Mouse (Mus musculus): ENCODE results near the gene Stap2. TPM values are rescaled to one million over a fixed set of nuclear protein-coding genes. Genes with fewer than 3 reads are reported as not detected.

Gene Stap2
- total RNA-seq, 2 experiments from 2014 or later: 2.5 to 3.1 TPM

DNA sequence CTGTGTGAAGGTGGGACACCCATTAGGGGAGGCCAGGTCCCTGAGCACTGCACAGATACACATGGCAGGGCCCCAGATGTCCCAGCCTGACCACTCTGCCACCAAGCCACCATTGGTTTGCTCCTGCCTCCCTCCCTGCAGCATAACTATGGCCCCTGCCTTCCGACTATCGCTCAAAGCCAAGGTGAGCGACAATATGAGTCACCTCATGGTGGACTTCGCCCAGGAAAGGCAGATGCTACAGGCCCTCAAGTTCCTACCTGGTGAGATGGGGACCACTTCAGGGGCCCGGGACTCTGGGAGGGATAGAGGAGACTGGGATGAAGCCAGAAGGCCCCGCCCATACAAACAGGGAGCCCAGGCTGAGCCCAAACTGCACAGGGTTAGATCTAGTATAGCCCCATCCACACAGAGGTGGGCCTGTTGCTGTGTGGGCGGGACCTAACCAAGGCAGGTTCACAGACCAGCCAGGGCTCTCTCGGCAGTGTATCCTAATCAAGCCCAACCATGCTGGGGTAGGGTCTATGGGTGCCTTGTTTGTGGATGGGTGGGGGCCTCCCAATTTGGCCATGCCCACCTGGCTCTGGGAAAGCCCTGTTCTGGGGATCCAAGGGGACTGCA lies 15.0 kb downstream of the Stap2 start:
- Histone ChIP-seq H3K4me3 (no peak overlapping the region), H3K27ac (no peak overlapping the region)
- no peak for TF ChIP-seq CTCF (IDR thresholded peaks at IDR 0.05)
- intact Hi-C loops (cut with DNase I): no loop called here
- DNase-seq (ENCODE audit: extremely low spot score in 1 of 2, low spot score in 2 of 2): no peak

DNA sequence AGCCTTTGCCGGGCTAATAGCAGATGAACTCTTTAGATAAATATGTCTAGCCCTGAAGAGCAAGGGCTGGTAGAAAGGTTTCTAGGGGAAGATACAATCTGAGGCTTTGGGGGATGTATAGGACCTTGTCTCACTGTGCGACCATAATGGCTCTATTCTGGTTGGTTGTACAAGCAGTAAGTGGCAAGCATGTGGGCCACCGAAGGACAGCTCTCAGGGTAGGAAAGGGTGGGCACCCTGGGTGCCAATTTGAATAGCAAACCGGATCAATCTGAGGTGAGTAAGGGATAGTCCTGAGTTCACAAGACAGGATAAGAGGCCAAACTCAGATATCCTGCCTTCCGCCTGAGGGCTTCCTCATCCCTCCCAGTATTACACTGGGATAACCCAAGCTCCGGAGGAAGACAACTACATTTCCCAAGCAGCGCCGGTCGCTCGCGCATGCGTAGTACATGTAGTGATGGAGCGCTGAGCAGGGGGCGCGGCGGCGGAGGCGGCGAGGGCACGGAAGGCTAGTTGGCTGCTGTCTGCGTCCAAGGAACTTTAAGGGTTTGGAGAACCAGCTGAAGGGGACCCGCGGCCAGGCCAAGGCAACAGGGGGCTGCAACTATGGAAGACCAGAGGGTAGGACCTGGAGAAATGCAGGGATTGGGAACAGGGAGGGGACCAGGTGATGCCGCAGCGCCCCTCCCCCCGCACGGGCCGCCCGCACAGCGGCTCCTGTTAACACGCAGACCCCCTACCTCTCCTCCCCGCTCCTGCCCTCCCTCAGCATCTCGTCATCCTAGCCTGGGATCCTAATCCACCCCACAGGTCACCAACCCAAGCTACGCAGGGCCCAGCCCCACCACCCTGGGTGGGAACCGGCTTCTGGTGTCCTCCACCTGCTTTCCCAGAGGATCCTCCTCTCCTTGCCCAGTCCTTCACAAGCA lies 19.1 kb downstream of the Stap2 start, which contains the start of gene Fsd1:
TSS of gene Fsd1 (plus strand) at position 480 of the 932 bp plus-strand sequence.
- intact Hi-C loops (cut with DNase I): no loop called here
- H3K27ac ChIP-seq: peak within 1 kb of the TSS; percentile 88
- peak within 1 kb of the TSS; percentile 73 for H3K4me3 ChIP-seq
- DNase-seq (ENCODE audit: extremely low spot score in 1 of 2, low spot score in 2 of 2): peak; percentile 80 to 85
- TF ChIP-seq CTCF (IDR thresholded peaks at IDR 0.05): no peak

DNA sequence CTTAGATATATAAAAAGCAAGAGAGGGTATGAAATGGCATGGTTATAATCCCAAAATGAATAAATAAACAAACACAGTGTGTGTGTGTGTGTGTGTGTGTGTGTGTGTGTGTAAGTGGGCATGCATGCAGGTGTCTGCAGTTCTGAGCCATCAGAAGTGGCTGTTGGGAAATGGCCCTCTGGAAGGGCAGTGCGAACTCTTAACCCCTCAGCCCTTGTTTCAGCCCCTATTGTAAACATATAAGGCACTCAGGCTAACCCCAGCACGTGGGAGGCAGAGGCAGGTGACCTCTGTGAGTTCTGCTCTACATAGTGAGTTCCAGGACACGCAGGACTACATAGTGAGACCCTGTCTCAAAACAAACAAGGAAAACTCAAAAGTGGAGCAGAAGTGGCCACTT lies 28.1 kb downstream of the Stap2 start:
- no peak for TF ChIP-seq CTCF (IDR thresholded peaks at IDR 0.05)
- H3K4me3 ChIP-seq: no peak overlapping the region
- intact Hi-C loops (cut with DNase I): loop anchor here (2.0 kb wide), 1 partner anchor 34 kb away; no protein-coding TSS in a partner anchor
- no peak overlapping the region for H3K27ac ChIP-seq
- DNase-seq (ENCODE audit: extremely low spot score in 1 of 2, low spot score in 2 of 2): no peak

DNA sequence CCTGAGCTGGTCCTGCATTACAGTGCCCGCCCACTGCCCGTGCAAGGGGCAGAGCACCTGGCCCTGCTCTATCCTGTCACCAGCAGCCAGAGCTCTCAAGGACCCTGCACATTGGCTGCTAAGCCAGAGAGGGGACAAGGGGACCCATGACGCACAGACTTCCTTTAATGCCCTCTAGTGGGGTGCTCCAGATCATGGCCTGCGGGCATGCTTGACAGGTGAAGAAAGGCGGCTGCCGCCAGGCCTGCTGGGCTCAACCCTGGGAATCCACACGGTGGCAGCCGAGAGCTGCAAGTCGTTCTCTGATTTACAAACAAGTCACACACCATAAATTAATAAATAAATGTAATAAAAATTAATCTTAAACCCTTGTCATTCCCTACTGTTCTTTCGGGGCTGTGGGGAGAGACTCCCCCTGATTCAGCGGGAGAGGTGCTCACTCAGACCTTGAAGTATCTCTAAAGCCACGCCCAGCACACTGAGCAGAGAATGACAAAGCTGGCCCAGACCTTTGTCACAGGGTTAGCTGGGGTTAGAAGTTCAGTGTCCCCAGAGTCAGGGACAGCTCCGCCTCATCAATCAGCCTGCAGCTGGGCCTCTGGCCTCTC lies 29.0 kb downstream of the Stap2 start:
- intact Hi-C loops (cut with DNase I): loop anchor here (2.0 kb wide), 1 partner anchor 34 kb away; no protein-coding TSS in a partner anchor
- peak; percentile 76 to 78 for DNase-seq (ENCODE audit: extremely low spot score in 1 of 2, low spot score in 2 of 2)
- H3K4me3 ChIP-seq: no peak overlapping the region
- peak; percentile 92 for TF ChIP-seq CTCF (IDR thresholded peaks at IDR 0.05)
- H3K27ac ChIP-seq: no peak overlapping the region

DNA sequence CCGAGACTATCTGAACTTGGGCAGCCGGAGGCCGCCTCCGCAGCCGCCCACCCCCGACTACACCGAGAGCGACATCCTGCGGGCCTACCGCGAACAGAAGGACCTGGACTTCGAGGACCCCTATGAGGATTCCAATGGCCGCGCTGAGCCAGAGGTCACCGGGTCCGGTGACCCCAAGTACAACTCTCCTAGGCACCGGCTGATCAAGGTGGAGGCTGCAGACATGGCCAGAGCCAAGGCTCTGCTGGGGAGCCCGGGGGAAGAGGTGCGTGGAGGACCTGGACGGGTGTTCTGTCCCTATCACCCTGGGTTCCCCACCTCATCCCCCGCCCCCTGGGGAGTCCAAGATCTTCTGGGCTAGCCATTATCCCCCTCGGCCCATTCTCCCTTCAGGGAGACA lies 33.9 kb downstream of the Stap2 start:
- TF ChIP-seq CTCF (IDR thresholded peaks at IDR 0.05): no peak
- intact Hi-C loops (cut with DNase I): no loop called here
- peak overlapping the region; percentile 58 for H3K4me3 ChIP-seq
- no peak overlapping the region for H3K27ac ChIP-seq
- no peak for DNase-seq (ENCODE audit: extremely low spot score in 1 of 2, low spot score in 2 of 2)

DNA sequence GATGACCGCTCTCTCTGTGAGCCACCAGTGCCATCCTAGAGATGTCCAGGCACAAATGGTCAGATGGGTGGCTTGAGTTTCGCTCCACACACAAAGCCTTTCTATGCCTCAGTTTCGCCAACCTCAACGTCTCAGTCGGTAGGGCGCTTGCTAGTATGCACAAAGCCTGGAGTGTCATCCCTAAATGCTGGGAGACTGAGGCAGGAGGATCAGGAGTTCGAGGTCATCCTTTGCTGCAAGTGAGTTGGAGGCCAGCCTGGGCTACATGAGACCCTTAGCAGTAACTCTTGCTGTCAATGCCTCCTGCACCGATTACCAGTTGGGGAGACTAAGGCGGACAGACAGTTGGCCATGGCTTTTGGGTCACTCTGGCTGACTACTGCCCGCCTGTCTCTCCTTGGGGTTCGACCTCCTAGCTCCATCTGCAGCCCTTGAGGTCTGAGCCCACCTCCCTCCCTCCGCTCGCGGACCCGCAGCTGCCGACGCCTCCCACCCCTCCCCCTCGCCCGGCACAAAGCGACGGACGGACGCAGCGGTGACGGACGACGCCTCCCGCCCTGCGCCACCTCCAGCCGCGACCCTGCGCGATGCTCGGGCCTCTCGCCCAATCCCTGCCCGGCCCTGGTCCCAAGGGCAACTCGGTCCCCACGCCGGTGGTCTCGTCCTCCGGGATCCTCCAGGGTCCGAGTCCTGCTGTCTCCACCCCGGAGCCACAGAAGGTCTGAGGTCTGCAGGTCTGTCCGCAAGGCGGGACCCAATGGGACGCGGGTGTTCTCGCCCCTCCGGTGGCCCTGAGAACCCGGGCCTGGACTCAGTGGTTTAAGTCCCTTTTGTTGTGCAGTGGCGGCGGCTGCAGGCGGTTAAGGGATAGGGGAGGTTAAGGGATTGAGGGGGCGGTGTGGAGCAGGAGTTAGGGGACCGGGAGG lies 35.2 kb downstream of the Stap2 start, which contains the start of gene Shd:
TSS of gene Shd (plus strand) at position 502 of the 926 bp plus-strand sequence.
- peak within 1 kb of the TSS; percentile 87 for H3K27ac ChIP-seq
- DNase-seq (ENCODE audit: extremely low spot score in 1 of 2, low spot score in 2 of 2): peak; percentile 43 to 51
- no peak for TF ChIP-seq CTCF (IDR thresholded peaks at IDR 0.05)
- intact Hi-C loops (cut with DNase I): no loop called here
- H3K4me3 ChIP-seq: peak within 1 kb of the TSS; percentile 58

DNA sequence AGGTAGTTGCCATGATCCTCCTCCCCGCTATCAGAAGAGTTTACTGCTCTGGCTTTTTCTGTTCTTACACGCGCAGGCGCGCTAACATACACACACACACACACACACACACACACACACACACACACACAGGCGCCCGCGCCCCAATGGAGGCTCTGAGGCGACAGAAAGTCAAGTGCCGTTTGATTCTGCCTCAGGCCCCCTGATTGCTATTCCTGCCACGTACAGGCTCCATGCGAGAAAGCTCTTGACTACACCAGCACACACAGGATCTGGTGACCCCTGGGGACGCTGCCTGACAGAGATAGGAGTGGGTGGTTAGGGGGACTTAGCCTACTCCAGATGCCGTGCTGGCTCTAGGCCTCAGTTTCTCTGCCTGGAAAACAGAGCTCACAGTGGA lies 35.8 kb downstream of the Stap2 start:
- TF ChIP-seq CTCF (IDR thresholded peaks at IDR 0.05): no peak
- peak; percentile 43 to 45 for DNase-seq (ENCODE audit: extremely low spot score in 1 of 2, low spot score in 2 of 2)
- Histone ChIP-seq H3K27ac (no peak overlapping the region), H3K4me3 (no peak overlapping the region)
- intact Hi-C loops (cut with DNase I): no loop called here

DNA sequence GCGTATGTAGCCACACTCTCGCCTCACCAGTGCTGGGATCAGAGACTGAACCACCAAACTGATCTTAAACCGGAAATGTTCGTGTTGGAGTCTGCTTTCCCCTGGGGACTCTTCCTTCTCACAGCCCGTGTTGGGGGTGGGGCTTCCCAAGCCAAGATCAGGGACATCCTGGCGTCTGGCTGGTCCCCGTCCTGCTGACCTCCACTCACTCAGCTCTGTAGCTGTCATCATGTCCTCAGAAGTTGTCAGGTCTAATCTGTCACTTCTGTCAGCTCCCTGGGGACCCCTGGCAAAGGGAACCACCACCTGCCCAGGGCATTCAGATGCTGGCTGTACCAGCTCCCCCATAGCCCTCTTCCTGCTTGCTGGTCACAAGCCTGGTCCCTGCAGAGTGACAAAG lies 37.2 kb downstream of the Stap2 start:
- no peak overlapping the region for H3K27ac ChIP-seq
- no peak for DNase-seq (ENCODE audit: extremely low spot score in 1 of 2, low spot score in 2 of 2)
- intact Hi-C loops (cut with DNase I): no loop called here
- TF ChIP-seq CTCF (IDR thresholded peaks at IDR 0.05): no peak
- no peak overlapping the region for H3K4me3 ChIP-seq

DNA sequence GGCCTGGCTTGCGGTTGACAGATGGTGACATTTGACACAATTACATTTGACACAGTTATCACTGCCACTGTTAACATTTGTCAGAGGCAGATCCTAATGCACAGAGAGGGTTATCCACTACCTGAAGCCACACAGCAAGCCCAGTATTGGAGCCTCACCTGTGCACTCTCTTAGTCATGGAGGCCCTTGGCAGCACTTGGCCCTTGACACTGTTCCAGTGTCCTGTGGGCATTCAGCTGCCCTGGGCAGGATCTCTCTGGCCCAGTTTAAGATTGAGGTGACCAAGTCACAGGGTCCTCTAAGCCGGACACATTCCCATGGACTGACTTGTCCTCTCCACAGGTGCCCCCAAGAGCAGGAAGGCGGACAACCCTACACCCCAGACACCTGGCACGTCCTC lies 38.2 kb downstream of the Stap2 start:
- intact Hi-C loops (cut with DNase I): no loop called here
- no peak for TF ChIP-seq CTCF (IDR thresholded peaks at IDR 0.05)
- H3K27ac ChIP-seq: no peak overlapping the region
- no peak overlapping the region for H3K4me3 ChIP-seq
- DNase-seq (ENCODE audit: extremely low spot score in 1 of 2, low spot score in 2 of 2): no peak

DNA sequence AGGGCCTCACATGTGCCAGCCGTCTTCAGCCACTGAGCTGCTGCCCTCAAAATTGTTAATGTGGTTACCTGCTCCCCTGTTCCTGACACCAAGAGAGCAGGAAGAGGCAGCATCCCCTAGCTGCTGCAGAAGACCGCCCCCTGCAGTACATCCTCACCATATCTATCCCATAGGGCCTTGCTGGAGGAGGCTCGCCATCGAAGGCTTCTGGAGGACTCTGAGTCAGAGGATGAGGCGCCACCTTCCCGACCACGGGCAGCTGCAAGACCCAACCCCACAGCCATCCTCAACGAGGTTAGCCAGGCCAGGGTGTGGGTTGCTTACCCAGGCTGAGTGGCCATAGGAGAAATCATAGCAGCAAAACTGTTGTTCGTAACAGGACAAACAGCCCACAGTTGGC lies 40.4 kb downstream of the Stap2 start:
- no peak; the same call in 1 of the 2 replicates for TF ChIP-seq CTCF (IDR thresholded peaks at IDR 0.05)
- intact Hi-C loops (cut with DNase I): no loop called here
- no peak for DNase-seq (ENCODE audit: extremely low spot score in 1 of 2, low spot score in 2 of 2)

DNA sequence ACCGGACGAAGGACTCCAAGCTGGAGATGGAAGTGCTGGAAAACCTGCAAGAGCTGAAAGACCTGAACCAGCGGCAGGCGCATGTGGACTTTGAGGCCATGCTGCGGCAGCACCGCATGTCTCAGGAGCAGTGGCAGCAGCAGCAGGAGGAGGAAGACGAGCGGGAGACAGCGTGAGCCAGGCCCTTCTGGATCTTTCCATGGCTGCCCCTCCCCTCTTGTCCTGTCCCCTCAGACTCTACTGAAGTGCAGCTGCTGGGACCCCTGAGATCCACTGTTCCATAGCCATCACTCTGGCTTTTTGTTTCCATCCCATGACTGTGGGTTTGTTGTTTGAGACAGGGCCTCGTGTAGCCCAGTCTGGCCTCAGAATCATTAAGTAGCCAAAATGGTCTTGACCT lies 40.9 kb downstream of the Stap2 start:
- Histone ChIP-seq H3K27ac (no peak overlapping the region), H3K4me3 (no peak overlapping the region)
- intact Hi-C loops (cut with DNase I): no loop called here
- TF ChIP-seq CTCF (IDR thresholded peaks at IDR 0.05): no peak
- no peak for DNase-seq (ENCODE audit: extremely low spot score in 1 of 2, low spot score in 2 of 2)

More for the DNA sequence above, 40.4 kb downstream of the Stap2 start:
- Histone ChIP-seq H3K27ac (no peak overlapping the region), H3K4me3 (no peak overlapping the region)
